Mouse (Mus musculus) megakaryocyte, embryonic 14.5 days (primary cell): ENCODE measurements at regions not wholly inside any gene's neighbourhood (a gene's known extent, or its start where the extent isn't known, plus 50 kb on each side); places are given as distances from the start of the nearest gene placed in this dataset.

Experiments used
- FLI1 ChIP-seq: IDR thresholded peaks from 2 replicates; pipeline ENCODE4 v1.6.1; 2012; ENCODE audit warnings: low read length, inconsistent platforms, mixed read lengths
- GATA1 ChIP-seq: IDR thresholded peaks from 3 replicates; pipeline ENCODE4 v1.6.1; 2012; ENCODE audit warnings: mixed read lengths, low read length, inconsistent platforms, borderline replicate concordance

GRCm38 (mm10) chr5:119361406-119362044 is 308.9 kb upstream of the Tbx3 start:
- TF ChIP-seq GATA1 (no peak), FLI1 (no peak)
